Mouse (Mus musculus) limb, embryonic 14.5 days (tissue): Measurements from ENCODE around the gene Hoxc8. TPM values are rescaled to one million over a fixed set of nuclear protein-coding genes. Genes with fewer than 3 reads are reported as not detected.
A peak's percentile ranks its signal among the peaks of the same experiment; 100 is the strongest.

Experiments used
- ATAC-seq: fragments of 200-750 bp; cut with Nextera tagmentation; 2 replicates; pipeline ENCODE4 v1.8.0; 2017; ENCODE audit warnings: low read depth, moderate number of reproducible peaks, moderate TSS enrichment; ENCODE audit not compliant: low FRiP score
- DNase-seq: peaks from one replicate; pipeline ENCODE4 v3.0.0-alpha.2; 2015; ENCODE audit warnings: low spot score
- H3K27ac ChIP-seq: fragments of 300-500 bp; sonication (generic); replicated peaks from 2 replicates; pipeline ENCODE4 v1.5.1; 2014; ENCODE audit warnings: low read depth, mild to moderate bottlenecking, low read length, moderate library complexity, mixed read lengths
- H3K27me3 ChIP-seq: fragments of 300-500 bp; sonication (generic); 2 replicates; pipeline ENCODE4 v1.6.1; 2014; ENCODE audit warnings: low read length, mixed read lengths; ENCODE audit not compliant: control insufficient read depth, insufficient read depth
- H3K36me3 ChIP-seq: fragments of 300-500 bp; sonication (generic); 2 replicates; pipeline ENCODE4 v1.6.1; 2014; ENCODE audit warnings: mild to moderate bottlenecking, low read length, moderate library complexity, mixed read lengths; ENCODE audit not compliant: control insufficient read depth, insufficient read depth
- H3K4me1 ChIP-seq: fragments of 300-500 bp; sonication (generic); 2 replicates; pipeline ENCODE4 v1.6.1; 2014; ENCODE audit warnings: antibody characterized with exemption, low read length, mixed read lengths; ENCODE audit not compliant: control insufficient read depth, insufficient read depth
- H3K4me2 ChIP-seq: fragments of 300-500 bp; sonication (generic); replicated peaks from 2 replicates; pipeline ENCODE4 v1.6.1; 2014; ENCODE audit warnings: low read depth, mild to moderate bottlenecking, low read length, moderate library complexity; ENCODE audit not compliant: severe bottlenecking
- H3K4me3 ChIP-seq: fragments of 300-500 bp; sonication (generic); replicated peaks from 2 replicates; pipeline ENCODE4 v1.5.1; 2014; ENCODE audit warnings: low read length
- H3K9ac ChIP-seq: fragments of 300-500 bp; sonication (generic); 2 replicates; pipeline ENCODE4 v1.6.1; 2014; ENCODE audit warnings: mild to moderate bottlenecking, low read depth, low read length, moderate library complexity; ENCODE audit not compliant: severe bottlenecking
- H3K9me3 ChIP-seq: fragments of 300-500 bp; sonication (generic); 2 replicates; pipeline ENCODE4 v1.6.1; 2016; ENCODE audit warnings: low read length; ENCODE audit not compliant: control insufficient read depth
- POLR2A ChIP-seq: fragments of 200-500 bp; IDR thresholded peaks from 2 replicates; pipeline ENCODE4 v1.8.0; 2012; ENCODE audit warnings: inconsistent platforms, mild to moderate bottlenecking, moderate library complexity, borderline replicate concordance; ENCODE audit not compliant: insufficient read depth, insufficient read length; ENCODE audit errors: extremely low read depth
- whole genome bisulfite sequencing: fragments of 180-500 bp; shearing (Covaris S2); extraction: QIAGEN DNeasy Blood & Tissue Kit; methylation state at CpG from one replicate; pipeline ENCODE4 v1.1.7; 2014; 5-methylcytosine and 5-hydroxymethylcytosine counted together
- polyA plus RNA-seq, 2 experiments: library from polyadenylated mRNA; depleted of rRNA in 1 of 2; stranded (reverse) in 1 of 2; unstranded in 1 of 2; fragments of >200 nt; fragmentation: Nextera tagmentation in 1 of 2; extraction: Ambion mirVana in 1 of 2; gene quantifications; 2 replicates each; pipeline versions ENCODE4 v1.2.1 to v1.2.3; 2012 to 2014

Hoxc8 gene
- polyA plus RNA-seq, 2 experiments = 1.9 to 3.9 TPM

DNA sequence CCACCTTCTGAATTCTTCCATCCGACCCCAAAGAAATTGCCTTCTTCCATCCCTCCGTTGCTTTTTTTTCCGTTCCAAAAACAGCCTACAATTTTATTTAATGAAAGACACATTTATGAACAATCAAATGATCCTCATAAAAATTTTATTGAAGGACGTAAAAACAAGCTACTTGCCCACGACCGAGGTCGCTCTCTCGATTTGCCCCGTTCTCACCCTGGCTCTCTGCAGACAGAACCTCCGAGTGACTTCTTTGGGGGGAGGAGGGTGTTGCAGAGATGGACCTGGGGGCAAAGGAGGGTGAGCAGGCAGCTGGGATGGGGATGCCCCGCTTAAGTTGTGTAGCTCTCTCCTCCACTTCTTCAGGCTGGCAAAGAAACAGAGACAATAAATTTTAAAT is 10.1 kb upstream of the Hoxc8 start:
- Histone ChIP-seq H3K4me3 (peak overlapping the region; percentile 42; the same call in 1 of the 2 replicates), H3K4me1 (peaks cover 9% of the 10 kb centered on the region), H3K27me3 (peaks cover 95% of the 10 kb centered on the region), H3K27ac (no peak overlapping the region), H3K9ac (no peak overlapping the region), H3K36me3 (no peaks in the 10 kb centered on the region), H3K9me3 (no peaks in the 10 kb centered on the region), H3K4me2 (peak overlapping the region; percentile 62; the same call in 1 of the 2 replicates)
- no peak for TF ChIP-seq POLR2A
- no peak for DNase-seq
- 3% methylated on average over 11 of the region's 11 CpGs for WGBS
- ATAC-seq = no peak

DNA sequence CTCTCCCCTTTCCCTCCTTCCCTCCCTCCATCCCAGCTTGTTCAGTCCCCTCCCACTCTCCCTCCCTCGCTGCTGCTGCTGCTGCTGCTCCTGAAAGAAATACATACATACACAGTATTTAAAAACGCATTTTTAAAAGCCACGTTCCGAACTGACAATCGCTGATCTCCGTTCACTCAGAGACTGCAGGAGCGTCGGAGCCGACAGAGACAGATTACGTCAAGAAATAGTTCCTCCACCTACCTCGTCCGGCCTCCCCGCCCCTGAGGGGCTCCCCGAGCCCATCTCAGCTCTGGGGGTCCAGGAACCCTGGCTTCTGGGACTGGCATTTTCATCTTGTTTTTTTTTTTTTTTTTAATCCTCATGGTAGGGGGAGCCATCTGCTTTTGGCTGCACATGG is 9.5 kb upstream of the Hoxc8 start:
- no peak for TF ChIP-seq POLR2A
- ATAC-seq (no peak), DNase-seq (no peak)
- H3K9ac ChIP-seq = peak overlapping the region; percentile 53; the same call in 1 of the 2 replicates
- H3K9me3 ChIP-seq = no peaks in the 10 kb centered on the region
- peak overlapping the region; percentile 42 for H3K4me3 ChIP-seq
- peaks cover 95% of the 10 kb centered on the region for H3K27me3 ChIP-seq
- H3K4me2 ChIP-seq = peak overlapping the region; percentile 62
- no peaks in the 10 kb centered on the region for H3K36me3 ChIP-seq
- no peak overlapping the region for H3K27ac ChIP-seq
- 1% methylated on average over 14 of the region's 14 CpGs for WGBS
- H3K4me1 ChIP-seq = peaks cover 9% of the 10 kb centered on the region

DNA sequence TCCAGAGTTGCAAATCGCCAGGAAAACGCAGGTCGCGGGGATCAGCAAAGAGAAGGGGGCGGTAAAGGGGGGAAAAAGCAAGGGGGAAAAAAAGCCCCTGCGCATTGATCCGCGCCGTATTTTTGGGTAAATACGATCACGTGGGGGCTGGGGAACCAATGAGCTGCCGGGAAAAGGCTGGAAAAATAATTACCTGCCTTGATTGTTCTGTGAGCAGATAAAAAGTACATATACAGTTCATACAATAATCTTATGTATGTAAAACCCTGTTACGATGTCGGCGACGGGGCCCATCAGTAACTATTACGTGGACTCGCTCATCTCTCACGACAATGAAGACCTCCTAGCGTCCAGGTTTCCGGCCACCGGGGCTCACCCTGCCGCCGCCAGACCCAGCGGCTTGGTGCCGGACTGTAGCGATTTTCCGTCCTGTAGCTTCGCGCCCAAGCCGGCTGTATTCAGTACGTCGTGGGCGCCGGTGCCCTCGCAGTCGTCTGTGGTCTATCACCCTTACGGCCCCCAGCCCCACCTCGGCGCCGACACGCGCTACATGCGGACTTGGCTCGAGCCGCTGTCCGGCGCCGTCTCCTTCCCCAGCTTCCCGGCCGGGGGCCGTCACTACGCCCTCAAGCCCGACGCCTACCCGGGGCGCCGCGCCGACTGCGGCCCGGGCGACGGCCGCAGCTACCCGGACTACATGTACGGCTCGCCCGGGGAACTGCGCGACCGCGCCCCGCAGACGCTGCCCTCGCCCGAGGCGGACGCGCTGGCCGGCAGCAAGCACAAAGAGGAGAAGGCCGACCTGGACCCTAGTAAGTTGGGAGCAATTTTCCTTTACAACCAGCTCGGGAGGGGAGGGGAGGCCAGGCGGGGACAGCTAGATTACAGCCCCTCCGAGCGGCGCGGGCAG is 8.8 kb upstream of the Hoxc8 start:
- Histone ChIP-seq H3K9me3 (no peaks in the 10 kb centered on the region), H3K36me3 (no peaks in the 10 kb centered on the region), H3K4me1 (peaks cover 8% of the 10 kb centered on the region), H3K27ac (peak overlapping the region; percentile 50; the same call in 1 of the 2 replicates), H3K27me3 (peaks cover 97% of the 10 kb centered on the region), H3K9ac (peak overlapping the region; percentile 53), H3K4me2 (peak overlapping the region; percentile 62), H3K4me3 (peak overlapping the region; percentile 42)
- under 1% methylated on average over 83 of the region's 88 CpGs for WGBS
- DNase-seq (peak; percentile 75), ATAC-seq (0 out of 2 replicates have a peak, but pooled peaks have one; percentile 32)
- no peak for TF ChIP-seq POLR2A

DNA sequence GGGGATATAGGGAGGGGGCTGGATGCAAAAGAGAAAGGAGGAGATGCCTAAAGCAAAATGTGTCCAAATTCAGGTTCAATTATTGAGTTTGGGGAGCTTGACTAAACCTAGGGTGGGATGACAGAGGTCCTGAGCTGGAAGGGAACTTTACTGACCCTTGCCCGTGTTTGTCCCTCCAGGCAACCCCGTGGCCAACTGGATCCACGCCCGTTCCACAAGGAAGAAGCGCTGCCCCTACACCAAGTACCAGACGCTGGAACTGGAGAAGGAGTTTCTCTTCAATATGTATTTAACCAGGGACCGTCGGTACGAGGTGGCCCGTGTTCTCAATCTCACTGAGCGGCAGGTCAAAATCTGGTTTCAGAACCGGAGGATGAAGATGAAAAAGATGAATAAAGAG is 6.7 kb upstream of the Hoxc8 start:
- peaks cover 97% of the 10 kb centered on the region for H3K27me3 ChIP-seq
- no peaks in the 10 kb centered on the region for H3K36me3 ChIP-seq
- H3K4me2 ChIP-seq = no peak overlapping the region
- H3K9me3 ChIP-seq = no peaks in the 10 kb centered on the region
- peaks cover 4% of the 10 kb centered on the region for H3K4me1 ChIP-seq
- DNase-seq (no peak), ATAC-seq (no peak)
- TF ChIP-seq POLR2A = no peak
- no peak overlapping the region for H3K9ac ChIP-seq
- no peak overlapping the region; the same call in 1 of the 2 replicates for H3K4me3 ChIP-seq
- WGBS = 8% methylated on average over 12 of the region's 12 CpGs
- H3K27ac ChIP-seq = no peak overlapping the region

DNA sequence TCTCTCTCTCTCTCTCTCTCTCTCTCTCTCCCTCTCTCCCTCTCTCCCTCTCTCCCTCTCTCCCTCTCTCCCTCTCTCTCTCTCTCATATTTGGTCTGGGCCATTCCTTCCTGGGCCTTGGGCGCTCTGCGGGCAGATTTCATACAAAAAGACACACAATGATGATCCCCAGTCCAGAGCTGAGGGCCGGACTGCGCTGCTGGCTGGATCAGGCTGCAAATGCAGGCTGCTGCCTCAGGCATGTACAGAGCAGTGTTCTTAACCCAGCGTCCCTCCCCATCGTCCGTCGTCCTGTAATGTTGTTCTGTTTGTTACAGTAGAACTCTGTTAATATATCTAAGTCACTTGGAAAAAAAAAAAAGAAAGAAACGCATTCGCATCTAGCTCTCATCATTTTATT is 5.9 kb upstream of the Hoxc8 start:
- WGBS = 14% methylated on average over 10 of the region's 10 CpGs
- no peaks in the 10 kb centered on the region for H3K36me3 ChIP-seq
- no peak overlapping the region for H3K4me3 ChIP-seq
- H3K27ac ChIP-seq = no peak overlapping the region
- no peak for TF ChIP-seq POLR2A
- DNase-seq (no peak), ATAC-seq (no peak)
- no peaks in the 10 kb centered on the region for H3K9me3 ChIP-seq
- no peak overlapping the region for H3K9ac ChIP-seq
- H3K27me3 ChIP-seq = peaks cover 98% of the 10 kb centered on the region
- H3K4me1 ChIP-seq = peaks cover 4% of the 10 kb centered on the region
- H3K4me2 ChIP-seq = no peak overlapping the region
